Mouse (Mus musculus) left cerebral cortex, postnatal 36 days (tissue): Measurements from ENCODE around the gene Gm3139. TPM values are rescaled to one million over a fixed set of nuclear protein-coding genes. Genes with fewer than 3 reads are reported as not detected.
"Not testable (repeated sequence)": the region's sequence is repeated elsewhere in the genome, so short reads cannot be mapped to it uniquely, and the experiment has no call there.

Experiments used
- DNase-seq, 2 experiments: peaks; one replicate each; pipeline ENCODE4 v3.0.0; 2021 to 2022; ENCODE audit warnings: low spot score in 2 of 2, mixed read lengths in 1 of 2
- intact Hi-C: fragments of 180-260 bp; cut with DNase I; formaldehyde crosslinking; loops from one replicate; pipeline ENCODE4 v1.15.1; 2025
- total RNA-seq, 2 experiments: library from RNA; stranded (reverse); gene quantifications; 2 replicates each; pipeline ENCODE4 v1.2.3; 2021

The Gm3139 gene
- not detected for total RNA-seq

GRCm38 (mm10) chr5:94525987-94526386 lies at the start of gene Gm3139:
Gene Gm3139, plus strand, starts transcription at chr5:94526287.
- DNase-seq, intact Hi-C loops: not testable (repeated sequence)

Other genes starting within 250 kb of the Gm3139 start
- not detected for gene A430089I19Rik, start 219.5 kb upstream of the Gm3139 start, total RNA-seq
- not detected for gene Gm6502, start 211.9 kb upstream of the Gm3139 start, total RNA-seq
- not detected for gene AA792892, start 186.5 kb upstream of the Gm3139 start, total RNA-seq
- not detected for gene Gm7682, start 80.5 kb upstream of the Gm3139 start, total RNA-seq
- gene Gm3147, start 90.1 kb downstream of the Gm3139 start, total RNA-seq: not detected
- not detected for gene Gm6509, start 97.7 kb downstream of the Gm3139 start, total RNA-seq
- not detected for gene Gm6205, start 122.1 kb downstream of the Gm3139 start, total RNA-seq